Mouse (Mus musculus) frontal cortex, adult (tissue): ENCODE measurements around the gene Prss28.
A peak's percentile ranks its signal among the peaks of the same experiment; 100 is the strongest.

Source experiments
- ATAC-seq: cut with Nextera tagmentation; 2 replicates; pipeline ENCODE4 v1.9.2; 2017; ENCODE audit warnings: mild to moderate bottlenecking, moderate library complexity, mixed read lengths; ENCODE audit not compliant: low TSS enrichment

The Prss28 gene

DNA sequence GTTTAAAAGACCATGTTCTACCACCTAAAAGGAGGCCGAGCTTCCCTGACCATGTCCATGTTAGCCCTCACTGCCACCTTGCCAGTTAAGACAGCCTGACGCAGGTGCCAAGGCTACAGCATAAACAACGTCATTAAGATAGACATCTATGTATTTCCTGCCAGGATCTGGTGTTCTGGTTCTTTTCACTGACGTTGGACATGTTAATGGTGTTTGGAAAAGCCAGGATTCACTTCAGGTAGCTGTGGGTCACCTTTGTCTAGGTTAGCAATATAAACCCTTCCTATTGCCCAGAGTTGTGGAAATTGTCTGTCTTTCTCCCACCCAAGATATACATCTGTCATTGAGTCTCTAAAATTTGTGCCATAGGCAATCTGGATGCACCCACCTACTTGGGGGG lies at the start of gene Prss28:
TSS of gene Prss28 (plus strand) at position 301 of the 400 bp plus-strand sequence.
- no peak for ATAC-seq

GRCm38 (mm10) chr17:25264453-25264852 lies 44.0 kb upstream of the Prss28 start:
- peak; percentile 69; the same call in 1 of the 2 replicates for ATAC-seq

DNA sequence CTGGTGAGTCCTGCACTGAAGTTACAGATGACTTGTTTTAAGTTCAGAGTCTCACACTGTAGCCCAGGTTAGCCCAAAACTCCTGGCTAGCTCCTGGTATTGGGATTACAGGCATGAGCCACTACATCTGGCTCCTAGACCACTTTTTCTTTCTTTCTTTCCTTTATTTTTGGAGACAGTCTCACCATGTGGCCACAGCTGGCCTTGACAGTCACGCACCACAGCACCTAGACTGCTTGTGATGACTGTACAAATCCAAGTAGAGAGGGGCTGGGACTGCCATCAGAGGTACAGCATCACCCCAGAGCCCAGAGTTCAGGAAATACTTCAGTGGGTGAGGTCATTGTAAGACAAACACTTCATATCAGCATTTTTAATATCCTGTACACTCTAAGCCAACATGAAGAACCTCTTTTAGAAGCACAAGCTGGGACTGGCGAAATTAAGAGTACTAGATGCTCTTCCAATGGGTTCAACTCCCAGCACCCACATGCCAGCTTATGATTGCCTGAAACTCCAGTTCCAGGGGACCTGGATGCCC lies 37.6 kb upstream of the Prss28 start:
- ATAC-seq: no peak

DNA sequence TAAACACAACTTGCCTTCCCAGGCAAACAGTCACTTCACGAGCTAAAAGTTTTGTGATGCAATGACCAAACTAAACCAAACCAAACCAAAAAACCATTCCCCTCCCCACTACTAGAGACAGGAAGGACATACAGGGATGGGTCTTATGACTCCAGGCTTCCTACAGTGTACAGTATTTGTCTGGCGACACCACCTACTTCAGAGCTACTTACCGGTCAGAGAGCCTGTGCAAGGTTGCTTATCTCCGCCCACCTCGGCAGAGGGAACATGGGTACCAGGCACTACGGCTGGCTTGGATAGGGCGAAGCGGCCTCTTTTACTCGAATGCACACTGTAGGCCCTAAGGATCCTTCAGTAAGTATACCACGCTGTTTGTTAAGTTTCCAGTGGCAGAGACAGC lies 36.1 kb upstream of the Prss28 start:
- no peak for ATAC-seq

DNA sequence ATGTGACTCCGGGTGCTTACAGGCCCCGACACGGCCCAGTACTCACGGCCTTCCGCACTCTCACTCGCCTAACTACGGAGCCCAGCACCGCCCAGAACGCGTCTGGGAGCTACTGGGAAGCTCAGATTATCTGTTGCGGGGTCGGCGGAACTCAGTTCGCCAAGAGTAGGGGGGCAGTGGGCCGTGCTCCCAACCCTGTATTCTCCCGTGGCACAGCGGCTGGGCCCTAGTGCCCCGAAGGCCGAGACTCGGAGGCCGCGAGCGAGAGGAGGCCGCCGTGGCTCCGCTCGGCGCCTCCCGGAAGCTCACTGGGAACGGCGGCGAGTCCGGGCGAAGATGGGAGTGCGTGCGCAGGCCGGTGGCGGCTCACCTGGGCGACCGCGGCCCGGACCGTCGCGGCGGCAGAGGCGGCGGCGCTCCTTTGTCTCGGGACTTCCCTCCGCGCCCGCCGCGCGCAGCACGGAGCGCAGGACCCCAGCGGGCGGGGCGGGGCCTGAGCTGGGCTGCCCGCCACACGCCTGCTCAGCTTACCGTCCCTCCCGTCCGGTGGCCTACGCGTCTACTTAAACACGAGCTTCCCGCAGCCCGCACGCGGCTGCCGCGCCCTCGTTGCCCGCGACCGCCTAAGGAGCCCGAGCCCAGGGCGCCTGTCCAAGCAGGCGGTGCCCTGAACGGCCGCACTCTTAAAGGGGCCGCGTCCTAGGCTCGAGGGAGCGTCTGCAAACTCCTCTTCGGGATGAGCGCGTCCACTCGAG lies 35.3 kb upstream of the Prss28 start:
- peak; percentile 83 for ATAC-seq

DNA sequence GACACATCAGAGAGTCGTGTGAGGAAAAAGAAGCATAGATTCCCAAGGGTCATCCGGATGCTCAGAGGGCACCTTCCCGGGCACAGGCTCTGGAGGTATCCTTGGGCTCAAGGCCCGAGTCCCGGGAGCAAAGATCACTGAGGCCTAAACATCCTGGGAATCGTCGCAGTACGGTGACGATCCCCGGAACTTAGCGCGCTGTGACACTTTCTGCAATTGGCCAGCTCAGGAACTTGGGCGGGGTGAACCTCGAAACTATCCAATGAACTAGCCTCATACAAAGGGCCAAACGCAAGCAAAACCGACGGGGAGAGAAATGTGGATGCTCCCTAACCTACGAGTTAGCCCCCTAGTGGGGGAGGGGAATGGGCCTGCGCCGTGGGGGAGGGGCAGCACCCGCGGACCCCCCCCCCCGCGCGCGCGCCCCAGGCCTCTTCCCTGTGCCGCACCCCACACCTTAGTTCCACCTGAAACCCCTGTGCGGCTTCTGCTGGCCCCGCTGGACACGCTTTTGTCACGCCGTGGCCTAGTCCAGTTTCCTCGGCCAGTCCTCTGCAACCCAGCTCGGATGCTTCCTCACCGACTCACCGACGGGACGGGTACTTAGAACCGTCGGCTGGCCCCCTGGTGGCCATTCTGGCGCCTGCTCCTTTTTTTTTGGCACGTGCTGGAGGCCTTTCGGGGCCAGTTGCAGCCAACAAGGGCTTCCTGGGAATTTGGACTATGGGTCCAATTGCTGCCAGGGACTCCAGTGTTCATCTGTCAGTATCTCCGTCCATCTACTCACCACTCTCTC lies 34.5 kb upstream of the Prss28 start:
- ATAC-seq: peak; percentile 76

DNA sequence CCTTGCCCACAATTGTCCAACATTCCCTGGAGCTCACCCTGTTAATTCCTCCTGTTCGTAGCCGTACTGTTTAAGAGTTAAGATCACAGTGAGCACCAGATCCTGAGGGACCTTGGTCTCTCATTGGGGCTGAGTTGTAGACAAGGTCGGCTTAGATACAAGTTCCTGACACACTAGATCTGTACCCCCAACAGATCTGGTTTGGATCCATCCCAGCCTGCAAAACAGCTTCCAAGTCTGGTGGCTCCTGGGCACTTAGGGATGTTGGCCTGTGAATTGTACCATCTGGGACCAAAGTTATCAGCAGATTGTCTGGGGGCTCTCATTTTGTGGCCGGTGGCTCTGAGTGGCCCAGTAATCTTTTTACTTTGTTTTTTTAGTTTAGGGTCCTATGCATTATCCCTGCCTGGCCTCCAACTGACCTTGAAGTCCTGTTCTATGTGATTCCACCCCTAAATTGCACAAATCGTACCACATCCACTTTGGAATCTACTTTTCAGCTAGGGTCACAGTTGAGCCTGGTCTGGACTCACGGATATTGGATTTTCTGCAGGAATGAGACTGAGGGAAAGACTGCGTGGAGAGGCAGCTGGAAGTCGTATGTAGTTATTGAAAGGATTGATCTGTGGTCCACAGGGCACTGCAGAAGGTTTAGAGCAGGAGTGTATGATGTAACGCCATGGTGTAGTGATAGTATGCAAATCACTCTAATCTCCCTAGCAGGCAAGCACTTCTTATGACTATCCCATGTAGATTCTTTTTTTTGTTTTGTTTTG lies 33.7 kb upstream of the Prss28 start, which contains the start of gene Ube2i:
TSS of gene Ube2i (minus strand) at position 52 of the 776 bp plus-strand sequence.
- ATAC-seq: no peak

DNA sequence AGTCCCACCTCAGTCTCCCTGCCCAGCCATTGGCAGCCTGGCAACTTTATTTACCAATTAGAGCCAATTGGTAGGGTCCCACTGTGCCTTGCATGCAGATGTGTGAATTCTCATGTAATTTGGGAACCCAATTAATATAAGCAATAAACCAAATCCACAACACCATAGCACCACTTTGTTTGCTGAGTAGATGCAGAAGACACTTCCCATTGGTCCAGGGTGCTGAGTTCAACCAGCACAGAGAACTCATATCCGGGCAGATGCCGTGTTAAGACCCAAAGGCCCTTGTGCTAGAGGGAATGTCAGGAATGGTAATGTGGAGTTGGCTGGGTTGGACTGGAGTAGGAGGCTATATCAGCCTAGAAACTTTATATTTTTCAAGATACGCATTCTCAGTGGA lies 32.6 kb upstream of the Prss28 start:
- ATAC-seq: no peak

DNA sequence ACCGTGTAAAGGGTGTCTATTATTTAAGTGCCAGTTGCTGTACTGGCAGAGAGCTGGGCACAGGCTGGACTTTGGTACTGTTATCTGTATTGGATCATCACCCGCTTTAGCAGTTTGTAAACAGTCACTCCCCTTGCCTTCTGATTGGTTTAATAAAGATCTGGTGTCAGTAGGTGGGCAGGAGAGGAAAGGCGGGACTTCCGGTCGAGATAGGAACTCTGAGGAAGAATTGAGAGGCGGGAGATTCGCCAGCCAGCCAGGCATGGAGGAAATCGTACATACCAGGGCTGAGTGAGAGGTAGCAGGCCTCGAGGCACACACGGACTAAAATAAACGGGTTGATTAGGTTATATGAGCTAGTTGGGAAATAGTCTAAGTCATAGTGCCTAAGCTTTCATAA lies 26.3 kb upstream of the Prss28 start:
- no peak for ATAC-seq

DNA sequence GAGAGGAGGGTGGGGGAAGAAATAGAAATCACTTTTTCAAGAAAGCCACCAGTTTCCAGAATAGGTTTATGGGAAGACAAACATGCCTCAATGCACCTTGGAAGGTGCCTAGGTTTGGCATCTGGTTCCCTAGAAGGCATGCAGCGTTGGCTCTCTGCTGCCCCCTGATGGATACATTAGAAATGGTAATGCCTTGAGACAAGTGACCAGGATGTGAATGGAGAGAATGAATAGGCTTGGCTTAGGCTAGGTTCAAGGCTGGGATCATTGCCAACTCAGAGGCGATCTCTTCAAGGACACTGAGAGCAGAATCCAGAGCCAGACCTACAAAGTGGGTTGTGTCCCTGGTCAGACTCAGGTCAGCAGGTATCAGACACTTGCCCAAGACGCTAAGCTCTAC lies 23.4 kb upstream of the Prss28 start:
- ATAC-seq: no peak; the same call in 1 of the 2 replicates

DNA sequence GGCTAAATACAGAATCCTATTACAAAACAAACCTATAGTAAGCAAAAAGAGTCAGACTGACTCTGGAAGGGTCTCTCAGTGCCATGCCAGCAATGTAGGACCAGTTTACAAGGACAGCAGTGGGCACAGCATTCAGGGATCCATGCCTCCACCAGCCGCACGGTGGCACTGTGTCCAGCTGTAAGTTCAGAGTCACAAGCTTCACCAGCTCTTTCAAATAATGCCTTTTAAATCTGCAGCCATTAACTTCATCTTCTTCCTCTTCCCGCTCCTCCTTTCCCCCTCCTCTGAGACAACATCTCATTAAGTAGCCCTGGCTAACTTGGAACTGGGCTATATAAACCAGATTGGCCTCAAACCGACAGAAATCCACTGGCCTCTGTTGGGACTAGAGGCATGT lies 19.6 kb upstream of the Prss28 start:
- ATAC-seq: peak; percentile 64; the same call in 1 of the 2 replicates

DNA sequence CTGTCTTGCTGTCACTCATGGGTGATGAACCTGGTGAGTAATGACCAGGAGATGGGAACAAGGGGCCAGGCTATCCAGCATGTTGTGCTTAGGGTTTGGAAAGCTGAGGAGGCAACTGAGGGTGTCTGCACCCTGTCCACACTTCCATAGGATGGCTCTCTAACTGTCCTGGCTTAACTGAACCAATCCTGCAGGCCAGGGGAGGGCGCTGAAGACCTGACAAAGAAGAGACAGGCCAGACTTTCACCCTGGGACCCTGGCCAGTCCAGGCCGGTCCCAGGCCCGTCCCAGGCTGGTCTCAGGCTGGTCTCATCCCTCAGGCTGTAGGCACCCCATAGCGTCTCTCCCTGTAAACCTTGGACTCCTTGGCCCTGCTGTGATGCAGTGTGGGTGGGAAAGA lies 18.0 kb upstream of the Prss28 start:
- ATAC-seq: no peak

DNA sequence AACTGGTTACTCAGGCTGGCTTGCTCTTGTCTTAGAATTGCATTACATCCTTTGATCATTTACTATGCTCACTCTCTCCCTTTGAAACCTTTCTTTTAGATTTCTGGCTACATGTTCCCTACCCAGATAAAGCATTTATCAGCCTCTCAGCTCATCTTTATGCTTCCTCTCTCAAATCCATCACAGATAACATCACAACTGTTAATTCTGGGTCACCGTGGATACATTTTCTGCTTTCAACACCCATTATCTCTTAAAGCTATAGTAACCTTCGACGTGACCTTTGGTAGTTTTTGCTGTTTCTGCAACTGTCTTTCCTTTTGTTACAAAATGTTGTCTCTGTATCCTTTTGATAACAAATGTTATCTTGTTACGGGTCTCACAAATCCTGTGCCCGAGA lies 15.0 kb upstream of the Prss28 start:
- no peak for ATAC-seq

DNA sequence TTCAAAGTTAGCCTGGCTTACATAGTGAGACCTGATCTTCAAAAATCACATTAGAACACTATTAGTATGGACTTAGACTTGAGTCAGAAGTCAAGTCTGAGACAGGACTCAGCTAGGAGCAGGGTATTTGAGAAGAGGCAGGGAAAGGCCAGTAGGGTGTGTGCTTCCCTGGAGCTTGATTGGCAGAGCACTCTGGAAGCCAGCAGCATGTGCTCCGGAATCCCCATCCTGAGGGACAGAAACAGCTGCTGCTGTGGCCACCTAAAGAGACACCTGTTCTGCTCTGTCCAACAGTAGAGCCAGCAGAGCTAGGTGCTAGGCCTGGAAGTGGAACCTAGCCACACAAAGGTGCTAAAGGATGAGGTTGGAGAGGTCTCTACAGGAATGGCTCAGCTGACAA lies 14.3 kb upstream of the Prss28 start:
- ATAC-seq: no peak

- ATAC-seq: no peak
These were observed 10.4 kb upstream of the Prss28 start, which contains the start of gene Prss34 for GRCm38 (mm10) chr17:25298094-25298493. Gene Prss34, plus strand, starts transcription at chr17:25298394.

DNA sequence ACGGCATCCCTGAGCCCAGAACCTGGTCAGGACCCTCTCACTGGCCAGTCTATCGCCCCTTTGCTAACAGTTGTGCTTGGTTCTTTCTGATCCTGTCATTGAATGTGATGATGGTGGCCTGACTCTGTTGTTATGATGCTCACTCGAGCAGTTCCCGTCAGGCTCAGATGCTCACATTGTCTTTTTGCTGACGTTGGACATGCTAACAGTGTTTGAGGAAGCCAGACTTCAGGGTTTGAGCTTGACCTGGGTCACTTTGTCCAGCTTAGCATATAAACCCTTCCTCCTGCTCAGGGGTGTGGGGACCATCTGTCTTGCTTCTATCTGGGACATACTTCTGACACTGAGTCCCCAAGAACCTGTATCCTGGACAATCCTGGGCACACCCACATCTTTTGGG lies 9.9 kb downstream of the Prss28 start, which contains the start of gene Prss29:
TSS of gene Prss29 (plus strand) at position 301 of the 400 bp plus-strand sequence.
- ATAC-seq: no peak

- ATAC-seq: no peak
These were observed 12.4 kb downstream of the Prss28 start for GRCm38 (mm10) chr17:25320819-25321218.

GRCm38 (mm10) chr17:25322930-25323329 lies 14.5 kb downstream of the Prss28 start:
- ATAC-seq: no peak

DNA sequence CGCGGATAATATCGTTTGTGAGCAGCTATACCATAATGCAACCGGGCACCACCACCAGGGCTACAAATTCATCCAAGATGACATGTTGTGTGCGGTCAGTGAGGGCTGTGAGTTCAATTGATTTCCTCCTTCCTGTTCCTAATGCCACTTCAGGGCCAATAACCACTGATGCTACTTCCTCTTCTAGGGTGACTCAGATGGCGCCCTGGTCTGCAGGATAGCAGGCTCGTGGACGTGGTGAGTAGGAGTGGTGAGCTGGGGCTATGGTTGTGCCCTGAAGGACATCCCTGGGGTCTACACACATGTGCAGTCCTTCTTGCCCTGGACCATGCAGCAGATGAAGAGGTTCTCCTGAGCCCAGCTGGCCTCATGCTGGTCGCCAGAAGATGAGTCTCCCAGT lies 23.9 kb downstream of the Prss28 start:
- ATAC-seq: no peak

DNA sequence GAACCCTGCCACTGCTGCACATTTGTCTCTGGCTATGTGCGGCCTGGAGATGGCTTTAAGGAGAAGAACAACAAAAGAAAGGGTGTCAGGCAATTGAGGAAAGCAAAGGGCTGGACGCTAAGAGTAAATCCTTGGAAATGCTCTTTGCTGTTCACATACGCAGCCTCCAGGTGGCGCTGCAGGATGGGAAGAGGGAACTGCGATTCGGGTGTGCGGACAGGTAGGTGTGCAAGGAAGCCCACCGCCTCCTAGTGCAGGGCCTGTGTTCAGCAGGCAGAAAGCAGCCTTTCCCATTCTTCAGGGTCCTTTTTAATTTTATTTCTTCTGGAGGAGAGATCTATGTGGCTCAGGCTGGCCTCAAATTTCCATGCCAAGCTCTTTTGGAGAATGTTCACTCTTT lies 25.5 kb downstream of the Prss28 start:
- no peak for ATAC-seq

DNA sequence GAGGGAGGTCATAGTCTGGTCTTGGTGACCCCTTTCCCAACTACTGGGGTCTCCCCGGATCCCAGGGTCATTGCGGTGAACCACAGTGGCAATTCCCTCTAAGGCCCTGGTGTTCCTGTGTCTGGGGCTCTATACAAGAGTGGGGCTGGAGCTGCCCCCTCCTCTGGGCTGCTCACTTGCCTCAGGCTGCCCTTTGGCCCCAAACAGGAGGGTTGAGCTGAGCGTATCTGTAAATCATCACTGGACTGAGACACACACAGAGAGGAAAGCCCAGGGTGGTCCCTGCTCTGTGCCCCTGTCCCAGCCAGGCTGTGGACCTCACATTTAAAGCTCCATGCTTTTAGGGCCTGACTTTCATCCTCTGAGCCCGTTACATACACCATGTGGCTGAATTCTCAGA lies 29.8 kb downstream of the Prss28 start:
- no peak for ATAC-seq

- ATAC-seq: no peak
These were observed 31.6 kb downstream of the Prss28 start for GRCm38 (mm10) chr17:25340003-25340402.
